ENCODE assay signal across 22 mouse cellular contexts in genomic region chr13:93092916-93093429, GRCm38 (mm10). TPM values are rescaled to one million over a fixed set of nuclear protein-coding genes. Genes with fewer than 3 reads are reported as not detected.
DNase-seq lines count a peak whose midpoint lies in the region; ATAC-seq and TF ChIP-seq lines count a peak whose summit lies in the region.
"Had no signal": no experiment of that assay in that cellular context is flagged by ENCODE, and none has a peak within 500 bp of the region (broad histone marks: within the 10 kb centered on the region; RNA-seq: fewer than 3 reads in every experiment).

No protein-coding gene starts in this region.

- ATAC-seq in megakaryocyte progenitor cell, adult 5-6 weeks (replicated peaks; ENCODE audit: poor library complexity): no peak
- ATAC-seq: forebrain, embryonic 14.5 days; intestine, embryonic 15.5 days had no signal

- no peak for TF ChIP-seq POLR2A in bone marrow, adult 2 months (IDR thresholded peaks at IDR 0.05; ENCODE audit: borderline replicate concordance, control insufficient read depth, low read depth, low read length)
- TF ChIP-seq POLR2A in cerebellum, adult 2 months (IDR thresholded peaks at IDR 0.05; ENCODE audit: borderline replicate concordance, insufficient read depth, low read length): no peak

- DNase-seq in gastrocnemius, adult 2 months: no peak
- DNase-seq in gastrocnemius, postnatal 4 days (ENCODE audit: low spot score in 2 of 2): no peak
- peak; percentile 16 to 23 for DNase-seq in spleen, postnatal 36 days (ENCODE audit: low spot score in 2 of 2)
- no peak for DNase-seq in spleen, postnatal 10 days (ENCODE audit: low spot score in 2 of 2)
- DNase-seq in A20 (ENCODE audit: low read depth, low spot score): peak; percentile 35
- no peak for DNase-seq in cerebellum, adult 2 months
- DNase-seq: adrenal gland, adult 8-10 months; adrenal gland, postnatal 36 days; cerebellum, adult 11-12 months; cerebellum, adult 9-11 months; cerebellum, postnatal 36 days; gastrocnemius, postnatal 25 days; heart, adult 2 months; heart, postnatal 14 days had no signal

- no peak for TF ChIP-seq CTCF in gastrocnemius, adult 2 months (IDR thresholded peaks at IDR 0.05)
- no peak for TF ChIP-seq CTCF in bone marrow, adult 2 months (IDR thresholded peaks at IDR 0.05; ENCODE audit: control insufficient read depth, insufficient read depth, low read length)
- no peak for TF ChIP-seq CTCF in cerebellum, adult 2 months (IDR thresholded peaks at IDR 0.05; ENCODE audit: borderline replicate concordance, insufficient read depth, low read depth, low read length)

- H3K27ac ChIP-seq in gastrocnemius, adult 2 months: peak overlapping the region; percentile 49
- peak overlapping the region; percentile 3; the same call in 1 of the 2 replicates for H3K27ac ChIP-seq in bone marrow, adult 2 months (ENCODE audit: control insufficient read depth, insufficient read depth, low read depth, low read length, poor library complexity)
- H3K27ac ChIP-seq in cerebellum, adult 2 months (ENCODE audit: insufficient read depth, low read length): no peak overlapping the region
- H3K27ac ChIP-seq: embryonic facial prominence, embryonic 10.5 days; heart, adult 2 months; heart, embryonic 15.5 days; hindbrain, embryonic 13.5 days; intestine, embryonic 15.5 days had no signal

- H3K27me3 ChIP-seq in cerebellum, adult 2 months (ENCODE audit: control insufficient read depth, insufficient read depth, low read length): no peaks in the 10 kb centered on the region
- H3K27me3 ChIP-seq: heart, embryonic 15.5 days; hindbrain, embryonic 13.5 days; intestine, embryonic 15.5 days had no signal

- no peak overlapping the region for H3K4me3 ChIP-seq in gastrocnemius, adult 2 months
- no peak overlapping the region for H3K4me3 ChIP-seq in bone marrow, adult 2 months (replicated peaks; ENCODE audit: control insufficient read depth, low read depth, low read length)
- H3K4me3 ChIP-seq in cerebellum, adult 2 months (replicated peaks; ENCODE audit: insufficient read depth, low read depth, low read length): no peak overlapping the region
- H3K4me3 ChIP-seq: embryonic facial prominence, embryonic 10.5 days; heart, adult 2 months; heart, embryonic 15.5 days; hindbrain, embryonic 13.5 days; intestine, embryonic 15.5 days had no signal

- H3K4me1 ChIP-seq in bone marrow, adult 2 months (ENCODE audit: control insufficient read depth, insufficient read depth, low read length): peaks cover 3% of the 10 kb centered on the region
- H3K4me1 ChIP-seq in cerebellum, adult 2 months (ENCODE audit: control insufficient read depth, insufficient read depth, low read length): peaks cover 18% of the 10 kb centered on the region; the same call in 1 of the 2 replicates
- H3K4me1 ChIP-seq: embryonic facial prominence, embryonic 10.5 days; hindbrain, embryonic 13.5 days; intestine, embryonic 15.5 days had no signal

- 62% methylated on average over 2 of the region's 2 CpGs for WGBS in bone marrow, adult 2 months
- 95% methylated on average over 2 of the region's 2 CpGs for WGBS in cerebellum, adult 2 months

- intact Hi-C loops in gastrocnemius, adult 2 months (cut with DNase I): loop anchor here (10.0 kb wide), 1 partner anchor 622 kb away; no protein-coding TSS in a partner anchor

RNA-seq across cellular contexts. Expression of gene Cmya5, which starts 51.6 kb away (rescaled TPM):
- total RNA-seq in gastrocnemius, adult 2 months (2021): 1,000 to 10,000 TPM; 1,090 to 1,382 TPM
- total RNA-seq in gastrocnemius, postnatal 4 days (2021): 100 to 1,000 TPM; 272 to 277 TPM
- polyA plus RNA-seq in bone marrow, adult 2 months (2011; ENCODE audit: insufficient read depth, insufficient read length, low replicate concordance, missing spikeins): 0.27 and 0.50 TPM in 2 replicates
- total RNA-seq in megakaryocyte progenitor cell, adult 5-6 weeks (2015): not detected in 2 replicates
- total RNA-seq in megakaryocyte progenitor cell, adult 5-6 weeks (2017): 0.03 TPM in 1 of 2 replicates, not detected in the other
- polyA plus RNA-seq in cerebellum, adult 2 months (2012; rRNA removed): 2.6 and 3.0 TPM in 2 replicates
- polyA plus RNA-seq: G1E had no signal

Comparison
In these comparisons a context has a peak if more than half of its experiments do, and no peak if none do; other contexts are left out.
1. DNase-seq: peak in spleen, postnatal 36 days (2 of 2) and A20 (single experiment); none in gastrocnemius, adult 2 months (single experiment), gastrocnemius, postnatal 4 days (0 of 2), spleen, postnatal 10 days (0 of 2) and cerebellum, adult 2 months (0 of 2).
2. RNA of gene Cmya5, which starts 51.6 kb away (total RNA-seq): 1,090 to 1,382 TPM in gastrocnemius, adult 2 months and 272 to 277 TPM in gastrocnemius, postnatal 4 days; 0.03 TPM in megakaryocyte progenitor cell, adult 5-6 weeks; every median in the first group is over 100 times any median in the second.